Mouse (Mus musculus): ENCODE data around the gene A630095N17Rik. TPM values are rescaled to one million over a fixed set of nuclear protein-coding genes. Genes with fewer than 3 reads are reported as not detected.

A630095N17Rik gene
- polyA plus RNA-seq, 1 experiment from 2014 or later, result not detected

GRCm38 (mm10) chr1:75182160-75182559, 49.7 kb downstream of the A630095N17Rik start:
- H3K27me3 ChIP-seq (ENCODE audit: control insufficient read depth, insufficient read depth, low read length), result no peaks in the 10 kb centered on the region
- H3K36me3 ChIP-seq (replicated peaks; ENCODE audit: control insufficient read depth, insufficient read depth), result peaks cover 65% of the 10 kb centered on the region
- DNase-seq (ENCODE audit: low spot score) (no peak), ATAC-seq (ENCODE audit: low FRiP score) (no peak)
- peaks cover 15% of the 10 kb centered on the region for H3K4me1 ChIP-seq (replicated peaks; ENCODE audit: control insufficient read depth, insufficient read depth, low read length)
- no peak overlapping the region for H3K4me2 ChIP-seq (replicated peaks)
- H3K27ac ChIP-seq, result no peak overlapping the region
- WGBS, result 73% methylated on average over 4 of the region's 4 CpGs
- no peak overlapping the region for H3K4me3 ChIP-seq (replicated peaks; ENCODE audit: low read length)
- H3K9ac ChIP-seq, result no peak overlapping the region
- H3K9me3 ChIP-seq (ENCODE audit: control insufficient read depth, low read length), result no peaks in the 10 kb centered on the region

- H3K27ac ChIP-seq, result no peak overlapping the region
- no peaks in the 10 kb centered on the region for H3K27me3 ChIP-seq (ENCODE audit: control insufficient read depth, insufficient read depth, low read length)
- DNase-seq (ENCODE audit: low spot score) (no peak), ATAC-seq (ENCODE audit: low FRiP score) (no peak)
- no peaks in the 10 kb centered on the region for H3K9me3 ChIP-seq (ENCODE audit: control insufficient read depth, low read length)
- peaks cover 15% of the 10 kb centered on the region for H3K4me1 ChIP-seq (replicated peaks; ENCODE audit: control insufficient read depth, insufficient read depth, low read length)
- H3K4me3 ChIP-seq (replicated peaks; ENCODE audit: low read length), result no peak overlapping the region
- no peak overlapping the region for H3K4me2 ChIP-seq (replicated peaks)
- H3K9ac ChIP-seq, result no peak overlapping the region
- 81% methylated on average over 4 of the region's 4 CpGs for WGBS
- H3K36me3 ChIP-seq (replicated peaks; ENCODE audit: control insufficient read depth, insufficient read depth), result peaks cover 65% of the 10 kb centered on the region
Observed at GRCm38 (mm10) chr1:75181377-75181870, 50.5 kb downstream of the A630095N17Rik start.

- Histone ChIP-seq H3K27me3 (ENCODE audit: control insufficient read depth, insufficient read depth, low read length) (no peaks in the 10 kb centered on the region), H3K4me1 (replicated peaks; ENCODE audit: control insufficient read depth, insufficient read depth, low read length) (peaks cover 15% of the 10 kb centered on the region), H3K9me3 (ENCODE audit: control insufficient read depth, low read length) (no peaks in the 10 kb centered on the region), H3K27ac (no peak overlapping the region), H3K9ac (no peak overlapping the region), H3K36me3 (replicated peaks; ENCODE audit: control insufficient read depth, insufficient read depth) (peaks cover 65% of the 10 kb centered on the region), H3K4me3 (replicated peaks; ENCODE audit: low read length) (peak overlapping the region; percentile 45; the same call in 1 of the 2 replicates), H3K4me2 (replicated peaks) (peak overlapping the region; percentile 89)
- WGBS, result 36% methylated on average over 7 of the region's 7 CpGs
- no peak for DNase-seq (ENCODE audit: low spot score)
- ATAC-seq (ENCODE audit: low FRiP score), result no peak
Observed at GRCm38 (mm10) chr1:75180741-75181140, 51.2 kb downstream of the A630095N17Rik start.

- H3K4me3 ChIP-seq (replicated peaks; ENCODE audit: low read length), result peak within 1 kb of the TSS; percentile 45
- peak within 1 kb of the TSS; percentile 38; the same call in 1 of the 2 replicates for H3K27ac ChIP-seq
- DNase-seq (ENCODE audit: low spot score) (peak; percentile 91), ATAC-seq (ENCODE audit: low FRiP score) (peak; percentile 93)
- peak within 1 kb of the TSS; percentile 61 for H3K9ac ChIP-seq
- peak within 1 kb of the TSS; percentile 89 for H3K4me2 ChIP-seq (replicated peaks)
- H3K9me3 ChIP-seq (ENCODE audit: control insufficient read depth, low read length), result no peaks in the 10 kb centered on the region
- WGBS, result under 1% methylated on average over 31 of the region's 31 CpGs
- H3K27me3 ChIP-seq (ENCODE audit: control insufficient read depth, insufficient read depth, low read length), result no peaks in the 10 kb centered on the region
- H3K36me3 ChIP-seq (replicated peaks; ENCODE audit: control insufficient read depth, insufficient read depth), result peaks cover 65% of the 10 kb centered on the region
- H3K4me1 ChIP-seq (replicated peaks; ENCODE audit: control insufficient read depth, insufficient read depth, low read length), result peaks cover 15% of the 10 kb centered on the region
Observed at GRCm38 (mm10) chr1:75180105-75180590, 51.8 kb downstream of the A630095N17Rik start, which contains the start of gene Abcb6. Gene Abcb6 (minus strand): TSS chr1:75180392.

- Histone ChIP-seq H3K9me3 (ENCODE audit: control insufficient read depth, low read length) (no peaks in the 10 kb centered on the region), H3K36me3 (replicated peaks; ENCODE audit: control insufficient read depth, insufficient read depth) (peaks cover 63% of the 10 kb centered on the region), H3K9ac (peak overlapping the region; percentile 61), H3K27ac (peak overlapping the region; percentile 38; the same call in 1 of the 2 replicates), H3K4me1 (replicated peaks; ENCODE audit: control insufficient read depth, insufficient read depth, low read length) (peaks cover 15% of the 10 kb centered on the region), H3K27me3 (ENCODE audit: control insufficient read depth, insufficient read depth, low read length) (no peaks in the 10 kb centered on the region), H3K4me2 (replicated peaks) (peak overlapping the region; percentile 89), H3K4me3 (replicated peaks; ENCODE audit: low read length) (peak overlapping the region; percentile 45)
- 6% methylated on average over 23 of the region's 23 CpGs for WGBS
- DNase-seq (ENCODE audit: low spot score) (peak; percentile 38), ATAC-seq (ENCODE audit: low FRiP score) (peak; percentile 49)
Observed at GRCm38 (mm10) chr1:75179334-75180104, 52.4 kb downstream of the A630095N17Rik start.

Small RNA genes lying within 50 kb of the gene (microRNA-seq; reads per million reads assigned to microRNA genes)
- not detected for gene Gm27943

Other genes starting within 250 kb of the A630095N17Rik start
- 6.8 and 7.5 TPM in 2 replicates for gene Nhej1, start 106.9 kb downstream of the A630095N17Rik start, polyA plus RNA-seq (2014; fragmentation: Nextera tagmentation; extraction: Ambion mirVana)
- gene Slc23a3, start 98.2 kb downstream of the A630095N17Rik start, polyA plus RNA-seq (2014; fragmentation: Nextera tagmentation; extraction: Ambion mirVana), result not detected in 2 replicates
- 42.4 and 47.4 TPM in 2 replicates for gene Cnppd1, start 89.4 kb downstream of the A630095N17Rik start, polyA plus RNA-seq (2014; fragmentation: Nextera tagmentation; extraction: Ambion mirVana)
- 136 and 156 TPM in 2 replicates for gene Retreg2, start 89.3 kb downstream of the A630095N17Rik start, polyA plus RNA-seq (2014; fragmentation: Nextera tagmentation; extraction: Ambion mirVana)
- gene Zfand2b, start 63.5 kb downstream of the A630095N17Rik start, polyA plus RNA-seq (2014; fragmentation: Nextera tagmentation; extraction: Ambion mirVana), result 36.7 and 38.0 TPM in 2 replicates
- 39.0 and 39.7 TPM in 2 replicates for gene Abcb6, start 51.7 kb downstream of the A630095N17Rik start, polyA plus RNA-seq (2014; fragmentation: Nextera tagmentation; extraction: Ambion mirVana)
- gene Ankzf1, start 40.0 kb downstream of the A630095N17Rik start, polyA plus RNA-seq (2014; fragmentation: Nextera tagmentation; extraction: Ambion mirVana), result 16.7 and 18.4 TPM in 2 replicates
- gene Atg9a, start 39.9 kb downstream of the A630095N17Rik start, polyA plus RNA-seq (2014; fragmentation: Nextera tagmentation; extraction: Ambion mirVana), result 53.6 and 59.5 TPM in 2 replicates
- gene Glb1l, start 21.3 kb downstream of the A630095N17Rik start, polyA plus RNA-seq (2014; fragmentation: Nextera tagmentation; extraction: Ambion mirVana), result 15.8 and 19.5 TPM in 2 replicates
- 121 and 128 TPM in 2 replicates for gene Stk16, start 21.3 kb downstream of the A630095N17Rik start, polyA plus RNA-seq (2014; fragmentation: Nextera tagmentation; extraction: Ambion mirVana)
- gene Tuba4a, start 12.2 kb downstream of the A630095N17Rik start, polyA plus RNA-seq (2014; fragmentation: Nextera tagmentation; extraction: Ambion mirVana), result 13.8 and 20.8 TPM in 2 replicates
- gene Dnajb2, start 4.3 kb upstream of the A630095N17Rik start, polyA plus RNA-seq (2014; fragmentation: Nextera tagmentation; extraction: Ambion mirVana), result 39.5 and 45.2 TPM in 2 replicates
- gene Ptprn, start 32.4 kb upstream of the A630095N17Rik start, polyA plus RNA-seq (2014; fragmentation: Nextera tagmentation; extraction: Ambion mirVana), result 26.1 and 34.8 TPM in 2 replicates
- gene Resp18, start 46.3 kb upstream of the A630095N17Rik start, polyA plus RNA-seq (2014; fragmentation: Nextera tagmentation; extraction: Ambion mirVana), result 232 and 253 TPM in 2 replicates
- 132 and 141 TPM in 2 replicates for gene Dnpep, start 85.9 kb upstream of the A630095N17Rik start, polyA plus RNA-seq (2014; fragmentation: Nextera tagmentation; extraction: Ambion mirVana)
- gene Des, start 128.2 kb upstream of the A630095N17Rik start, polyA plus RNA-seq (2014; fragmentation: Nextera tagmentation; extraction: Ambion mirVana), result 1.0 and 1.7 TPM in 2 replicates
- gene Speg, start 143.2 kb upstream of the A630095N17Rik start, polyA plus RNA-seq (2014; fragmentation: Nextera tagmentation; extraction: Ambion mirVana), result 18.0 and 22.9 TPM in 2 replicates
- 53.1 and 65.0 TPM in 2 replicates for gene Gmppa, start 203.8 kb upstream of the A630095N17Rik start, polyA plus RNA-seq (2014; fragmentation: Nextera tagmentation; extraction: Ambion mirVana)
- 4.9 and 5.0 TPM in 2 replicates for gene Asic4, start 218.3 kb upstream of the A630095N17Rik start, polyA plus RNA-seq (2014; fragmentation: Nextera tagmentation; extraction: Ambion mirVana)
- gene Chpf, start 247.2 kb upstream of the A630095N17Rik start, polyA plus RNA-seq (2014; fragmentation: Nextera tagmentation; extraction: Ambion mirVana), result 49.2 and 55.0 TPM in 2 replicates
- 37.5 and 40.3 TPM in 2 replicates for gene Tmem198, start 247.4 kb upstream of the A630095N17Rik start, polyA plus RNA-seq (2014; fragmentation: Nextera tagmentation; extraction: Ambion mirVana)